Mouse (Mus musculus) ES-Bruce4 (cell line): ENCODE results near the gene Ank3.

Experiments
- CTCF ChIP-seq: IDR thresholded peaks from one replicate; pipeline ENCODE4 v1.8.1; 2011; ENCODE audit warnings: low read depth, low read length
- EP300 ChIP-seq: IDR thresholded peaks from 2 replicates; pipeline ENCODE4 v1.6.1; 2011; ENCODE audit warnings: low read depth, low read length; ENCODE audit not compliant: insufficient read depth
- POLR2A ChIP-seq: IDR thresholded peaks from one replicate; pipeline ENCODE4 v1.8.1; 2011; ENCODE audit warnings: low read length; ENCODE audit not compliant: insufficient read depth

DNA sequence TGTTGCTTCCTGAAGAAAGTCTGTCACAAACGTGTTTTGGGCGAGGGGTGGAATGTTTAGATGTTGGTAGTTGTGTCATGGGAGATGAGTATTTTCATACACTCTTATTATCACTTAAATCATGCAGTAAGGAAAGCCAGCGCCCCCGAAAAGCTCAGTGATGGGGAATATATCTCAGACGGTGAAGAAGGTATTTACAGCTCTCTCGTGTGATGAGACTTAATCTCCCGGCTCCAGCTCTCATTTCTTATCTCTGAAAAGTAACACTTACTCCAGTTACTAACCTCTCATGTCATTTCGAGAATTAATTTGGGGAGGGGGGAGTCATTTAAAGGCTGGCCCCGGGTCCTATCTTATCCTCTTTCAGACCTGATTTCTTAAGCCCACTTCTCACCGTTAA lies 505.7 kb downstream of the Ank3 start:
- TF ChIP-seq CTCF (no peak), POLR2A (no peak), EP300 (no peak)
